ENCODE assay signal across 8 mouse cellular contexts in genomic region chr4:59549175-59549976, GRCm38 (mm10). TPM values are rescaled to one million over a fixed set of nuclear protein-coding genes. Genes with fewer than 3 reads are reported as not detected.
A peak's percentile ranks its signal among the peaks of the same experiment; 100 is the strongest.
DNase-seq lines count a peak whose midpoint lies in the region; ATAC-seq and TF ChIP-seq lines count a peak whose summit lies in the region.

TSS of gene Ptbp3 (minus strand) at chr4:59549364.

- ATAC-seq in forebrain, embryonic 15.5 days (replicated peaks), result peak; percentile 92
- peak; percentile 76 for ATAC-seq in neutrophil, adult 5-6 weeks (ENCODE audit: extremely low read depth, insufficient number of reproducible peaks, low FRiP score, poor library complexity, severe bottlenecking)

- peak within 1 kb of the TSS; percentile 97 for H3K4me2 ChIP-seq in forebrain, embryonic 15.5 days (replicated peaks)

- intact Hi-C loops in heart, postnatal 25 days (cut with DNase I), result loop anchor here (5.0 kb wide), 1 partner anchor 362 kb away; the partner anchor contains the start of gene Ugcg

- no peaks in the 10 kb centered on the region for H3K9me3 ChIP-seq in ES-E14 (ENCODE audit: control insufficient read depth, insufficient read depth, low read depth, low read length)
- H3K9me3 ChIP-seq in forebrain, embryonic 15.5 days, result no peaks in the 10 kb centered on the region

- peaks cover 0 to 6% of the 10 kb centered on the region in 2 experiments; a peak in 1 of 4 replicates for H3K4me1 ChIP-seq in ES-E14 (ENCODE audit: control insufficient read depth in 2 of 2, insufficient read depth in 2 of 2, low read length in 2 of 2, poor library complexity in 1 of 2)
- H3K4me1 ChIP-seq in forebrain, embryonic 15.5 days, result peaks cover 9% of the 10 kb centered on the region
- H3K4me1 ChIP-seq in lung, adult 2 months (ENCODE audit: control insufficient read depth, insufficient read depth, low read length), result peaks cover 5% of the 10 kb centered on the region; the same call in 1 of the 2 replicates

- peak within 1 kb of the TSS; percentile 89 for H3K9ac ChIP-seq in ES-E14 (ENCODE audit: insufficient read depth, low read depth, low read length, poor library complexity, severe bottlenecking)
- H3K9ac ChIP-seq in forebrain, embryonic 15.5 days (replicated peaks), result peak within 1 kb of the TSS; percentile 84

- H3K4me3 ChIP-seq in ES-E14 (ENCODE audit: insufficient read depth in 1 of 2, low read depth in 1 of 2, low read length in 2 of 2, poor library complexity in 1 of 2, severe bottlenecking in 1 of 2), result peak within 1 kb of the TSS; percentile 97 to 99
- H3K4me3 ChIP-seq in forebrain, embryonic 15.5 days, result peak within 1 kb of the TSS; percentile 90
- peak within 1 kb of the TSS; percentile 96 for H3K4me3 ChIP-seq in lung, adult 2 months (replicated peaks; ENCODE audit: extremely low read depth, low read depth, low read length)

- 0 out of 2 replicates have a peak, but pooled peaks cover 4% of the 10 kb centered on the region for H3K27me3 ChIP-seq in forebrain, embryonic 15.5 days

- TF ChIP-seq CTCF in lung, adult 2 months (IDR thresholded peaks at IDR 0.05; ENCODE audit: insufficient read depth, low read length), result no peak

- H3K27ac ChIP-seq in ES-E14 (ENCODE audit: insufficient read depth, low read depth, low read length, poor library complexity, severe bottlenecking), result peak within 1 kb of the TSS; percentile 72
- H3K27ac ChIP-seq in forebrain, embryonic 15.5 days (replicated peaks), result peak within 1 kb of the TSS; percentile 87

- TF ChIP-seq POLR2A in lung, adult 2 months (IDR thresholded peaks at IDR 0.05; ENCODE audit: borderline replicate concordance, extremely low read depth, low read depth, low read length), result peak; percentile 82

- no peaks in the 10 kb centered on the region for H3K36me3 ChIP-seq in ES-E14 (ENCODE audit: control insufficient read depth, insufficient read depth, low read length, poor library complexity, severe bottlenecking)
- H3K36me3 ChIP-seq in forebrain, embryonic 15.5 days, result no peaks in the 10 kb centered on the region

- DNase-seq in ES-E14 (ENCODE audit: low read depth, low spot score), result peak; percentile 87
- peak; percentile 88 for DNase-seq in cerebellum, adult 11-12 months
- peak; percentile 85 for DNase-seq in heart, postnatal 25 days (ENCODE audit: low spot score)
- peak; percentile 83 to 91 for DNase-seq in layer of hippocampus, adult 18-20 months (ENCODE audit: low spot score in 2 of 2)
- DNase-seq in lung, adult 2 months, result peak; percentile 90
- peak; percentile 90 to 92 for DNase-seq in thymus, adult 18-20 months

- in situ Hi-C loops in ES-E14 (cut with MboI; ENCODE audit: low sequenced_read_pairs in 2 of 2, unreplicated experiment in 2 of 2), result no loop called here

- WGBS in forebrain, embryonic 15.5 days, result under 1% methylated on average over 52 of the region's 83 CpGs
- WGBS in lung, adult 2 months, result under 1% methylated on average over 63 of the region's 83 CpGs

TF ChIP-seq in ES-E14, 5 proteins besides CTCF, POLR2A, EP300 and RAD21:
- TF ChIP-seq HCFC1 (IDR thresholded peaks at IDR 0.05; ENCODE audit: borderline replicate concordance, insufficient read depth, low read length) (no peak), CHD2 (IDR thresholded peaks at IDR 0.05; ENCODE audit: low read depth, low read length) (no peak), ZNF384 (IDR thresholded peaks at IDR 0.05; ENCODE audit: low read depth, low read length) (no peak), ZC3H11A (IDR thresholded peaks at IDR 0.05; ENCODE audit: borderline replicate concordance, low read depth, low read length) (no peak), MAFK (IDR thresholded peaks at IDR 0.05; ENCODE audit: insufficient read depth, low read depth, low read length) (no peak)

RNA-seq across cellular contexts. Expression of gene Ptbp3, which starts in this region (rescaled TPM):
- total RNA-seq in ES-E14 (2012; rRNA removed), result 40.8 and 46.1 TPM in 2 replicates
- polyA plus RNA-seq in forebrain, embryonic 15.5 days (2015; fragmentation: Nextera tagmentation; extraction: Ambion mirVana), result 19.3 and 19.5 TPM in 2 replicates
- total RNA-seq in heart, postnatal 25 days (2021), result 10 to 100 TPM; 29.6 to 37.0 TPM
- 10 to 100 TPM; 37.4 to 41.8 TPM for total RNA-seq in layer of hippocampus, adult 18-20 months (2021)
- polyA plus RNA-seq in lung, adult 2 months (2012; rRNA removed), result 30.3 and 40.5 TPM in 2 replicates
- total RNA-seq in neutrophil, adult 5-6 weeks (2017), result 319 and 353 TPM in 2 replicates

Comparison
In these comparisons a context has a peak if more than half of its experiments do, and no peak if none do; other contexts are left out.
1. Peak in every context shown above with its lines: DNase-seq, ATAC-seq, H3K4me3 ChIP-seq and H3K27ac ChIP-seq.